Mouse (Mus musculus) ZHBTc4 (cell line): ENCODE results near the gene Maml3.

Source experiments
- DNase-seq: peaks from one replicate; pipeline ENCODE4 v3.0.0-alpha.2; 2011; ENCODE audit warnings: low read depth, low spot score

Gene Maml3

GRCm38 (mm10) chr3:52104636-52105151 is at the start of gene Maml3:
Gene Maml3, minus strand, starts transcription at chr3:52105076.
- peak; percentile 93 for DNase-seq

DNA sequence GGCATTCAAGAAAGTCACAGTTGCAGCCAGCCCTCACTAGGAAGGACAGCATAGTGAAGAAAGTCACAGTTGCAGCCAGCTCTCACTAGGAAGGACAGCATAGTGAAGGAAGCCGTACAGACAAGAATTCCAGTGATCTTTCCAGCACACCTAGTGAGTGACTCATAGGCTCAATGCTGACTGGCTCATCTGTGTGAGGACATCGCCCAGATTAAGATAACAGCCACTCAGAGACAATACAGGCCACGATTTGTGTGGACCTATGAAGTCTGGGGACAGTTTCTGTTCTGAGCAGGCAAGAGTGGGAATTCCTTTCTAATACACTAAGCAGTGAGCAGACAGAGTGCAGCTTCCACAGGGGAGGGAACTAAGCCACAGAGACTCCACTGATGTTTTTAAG is 46.3 kb upstream of the Maml3 start:
- DNase-seq, result no peak

GRCm38 (mm10) chr3:52148301-52148700 is 43.4 kb upstream of the Maml3 start:
- DNase-seq, result no peak

DNA sequence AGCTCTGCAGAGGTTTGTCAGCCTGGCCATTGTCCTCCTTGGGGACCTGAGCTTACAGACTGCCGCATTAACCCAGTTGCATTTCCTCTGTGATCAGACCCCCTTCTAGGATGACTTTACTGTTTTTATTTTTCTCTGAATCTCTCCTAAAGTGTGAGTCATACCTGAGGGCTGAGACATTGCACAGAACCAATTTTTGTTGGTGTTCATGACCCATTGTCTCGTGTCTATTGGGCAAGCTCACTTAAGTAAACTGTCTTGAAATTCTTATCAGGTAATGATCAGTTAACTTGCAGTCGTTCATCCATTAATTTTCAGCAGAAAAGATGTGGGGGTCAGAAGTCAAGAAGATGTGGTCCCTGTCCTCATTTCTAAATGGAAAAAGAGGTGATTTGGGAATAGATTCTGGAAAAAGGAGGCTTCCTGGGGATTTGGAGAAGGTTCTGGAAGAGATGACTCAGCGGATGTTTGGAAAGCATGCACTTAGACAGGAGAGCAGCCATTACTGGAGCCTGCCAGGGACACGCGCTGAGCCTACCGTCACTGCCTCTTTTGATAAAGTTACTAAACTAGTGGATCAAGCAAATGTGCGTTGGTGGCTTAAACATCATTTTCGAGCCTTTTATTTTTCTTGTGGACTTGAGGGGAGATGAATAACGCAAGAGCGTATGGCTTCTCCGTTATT is 40.0 kb upstream of the Maml3 start:
- no peak for DNase-seq

DNA sequence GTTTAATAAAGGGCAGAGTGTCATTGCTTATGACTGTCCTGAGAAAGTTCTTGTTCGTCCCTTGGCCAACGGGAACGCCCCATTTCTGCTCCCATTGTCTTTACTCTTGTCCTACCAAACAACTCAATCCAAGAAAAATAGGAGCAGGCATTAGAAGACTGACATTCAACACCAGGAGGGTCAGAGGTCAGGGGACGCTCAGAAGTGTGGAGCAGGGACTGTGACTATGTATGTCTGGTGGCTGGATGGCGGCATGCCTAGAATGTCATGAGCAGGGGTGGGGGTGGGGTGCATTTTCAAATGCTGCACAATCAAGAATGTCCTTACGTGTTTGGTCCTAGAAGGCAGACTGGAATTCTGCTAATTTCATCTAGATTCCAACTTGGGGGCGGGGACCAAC is 38.1 kb upstream of the Maml3 start:
- DNase-seq, result no peak

DNA sequence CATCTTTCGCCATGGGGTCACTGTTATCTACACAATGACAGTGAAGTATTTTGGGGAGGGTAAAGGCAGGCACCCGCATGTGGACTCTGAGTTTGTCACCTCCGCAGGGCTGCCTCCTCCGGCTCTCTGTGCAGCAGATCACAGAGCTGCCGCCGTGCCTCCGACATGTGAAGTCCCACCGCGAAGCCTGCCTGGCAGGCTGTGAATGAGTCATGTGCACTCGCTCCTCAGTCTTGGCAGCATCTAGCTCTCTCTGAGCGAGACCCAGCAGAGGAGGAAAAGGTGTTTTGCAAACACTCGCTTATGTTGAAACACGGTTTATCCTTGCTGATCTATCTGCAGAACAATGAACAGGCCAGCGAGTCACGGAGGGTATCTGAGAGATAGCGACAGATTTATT is 35.3 kb upstream of the Maml3 start:
- DNase-seq, result no peak

- no peak for DNase-seq
Observed at GRCm38 (mm10) chr3:52125421-52125820, 20.5 kb upstream of the Maml3 start.

GRCm38 (mm10) chr3:52120858-52121257 is 16.0 kb upstream of the Maml3 start:
- DNase-seq, result no peak

DNA sequence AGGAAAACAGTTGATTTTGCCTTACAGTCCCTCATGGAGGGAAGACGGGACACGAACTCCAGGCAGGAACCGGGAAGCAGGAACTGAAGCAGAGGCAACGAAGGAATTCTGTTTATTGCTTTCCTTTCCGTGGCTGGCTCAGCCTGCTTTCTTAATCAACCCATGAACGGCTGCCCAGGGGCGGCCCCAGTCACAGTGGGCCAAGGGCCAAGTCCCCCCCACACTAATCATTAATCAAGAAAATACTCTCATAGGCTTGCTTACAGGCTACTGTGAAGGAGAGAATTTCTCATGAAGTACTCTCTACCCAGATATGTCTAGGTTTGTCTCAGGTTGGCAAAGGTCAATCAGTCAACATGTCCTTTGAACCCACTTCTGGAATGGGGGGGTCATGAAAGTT is 14.3 kb upstream of the Maml3 start:
- DNase-seq, result no peak

DNA sequence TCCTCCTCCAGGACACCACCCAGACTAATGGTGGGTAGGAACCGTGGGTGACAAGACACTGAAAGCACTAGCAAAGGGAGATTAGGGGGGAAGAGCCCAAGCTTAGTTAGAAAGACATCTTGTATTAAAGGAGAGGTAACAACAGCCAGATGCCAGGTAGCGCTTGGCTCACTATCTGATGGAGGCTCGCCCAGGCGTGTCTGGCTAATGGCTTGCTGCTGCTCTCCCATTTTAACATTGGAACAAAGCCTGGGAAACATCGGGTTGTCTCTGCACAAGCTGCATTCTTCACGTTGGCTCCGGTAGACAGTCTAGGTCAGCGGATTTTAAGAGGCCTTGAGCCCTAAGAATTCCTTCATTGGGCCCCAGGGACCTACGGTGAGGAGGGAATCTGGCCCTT is 10.5 kb upstream of the Maml3 start:
- no peak for DNase-seq

DNA sequence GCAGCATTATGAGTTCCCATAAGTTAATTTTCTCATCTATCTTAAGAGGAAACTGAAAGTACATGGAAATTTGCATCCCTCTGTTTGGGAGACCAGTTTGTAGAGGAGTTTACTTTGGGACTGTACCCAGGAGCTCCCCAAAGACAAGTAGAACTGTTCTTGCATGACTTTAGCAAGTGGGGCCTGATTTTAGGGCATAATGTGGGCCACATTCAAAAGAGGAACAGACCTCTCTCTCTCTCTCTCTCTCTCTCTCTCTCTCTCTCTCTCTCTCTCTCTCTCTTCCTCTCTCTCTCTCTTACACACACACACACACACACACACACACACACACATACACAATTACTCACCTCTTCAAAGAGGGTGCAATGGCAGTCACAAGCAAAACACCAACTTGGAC is 3.2 kb upstream of the Maml3 start:
- DNase-seq, result no peak

GRCm38 (mm10) chr3:52105156-52105555 is 280 bp upstream of the Maml3 start:
- DNase-seq, result no peak

- no peak for DNase-seq
Observed at GRCm38 (mm10) chr3:52104208-52104607, 668 bp downstream of the Maml3 start.

DNA sequence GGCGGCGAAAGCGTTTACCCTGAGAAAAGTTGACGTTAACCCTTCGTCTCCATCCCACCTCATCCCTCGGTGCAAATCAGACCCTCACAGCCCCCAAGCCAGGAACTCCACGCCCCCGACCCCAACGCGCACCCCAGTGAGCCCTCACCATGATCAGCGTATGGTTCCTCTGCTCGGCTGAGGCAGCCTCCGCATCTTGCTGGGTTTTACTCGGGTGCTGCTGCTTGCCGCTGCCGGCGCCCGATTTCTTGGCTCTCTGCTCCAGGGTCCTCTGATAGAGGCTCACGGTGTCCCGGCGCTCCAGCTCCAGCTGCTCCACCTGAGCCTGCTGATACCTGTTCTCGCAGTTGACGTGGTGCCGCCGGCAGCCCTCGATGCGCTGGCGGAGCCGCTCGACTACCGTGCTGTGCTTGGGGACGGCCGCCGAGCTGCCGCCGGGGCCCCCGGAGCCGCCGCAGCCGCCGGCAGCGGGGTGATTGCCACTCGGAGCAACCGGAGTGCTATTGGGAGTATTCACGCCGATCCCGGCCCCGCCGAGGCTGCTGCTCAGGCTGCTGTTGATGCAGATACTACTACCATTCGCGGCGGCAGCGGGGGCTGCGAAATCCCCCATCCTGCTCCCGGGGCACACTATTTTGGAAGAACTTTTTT is 1.2 kb downstream of the Maml3 start:
- DNase-seq, result peak; percentile 58

- DNase-seq, result peak; percentile 96
Observed at GRCm38 (mm10) chr3:52102601-52103530, 2.0 kb downstream of the Maml3 start.

GRCm38 (mm10) chr3:52101977-52102600 is 2.8 kb downstream of the Maml3 start:
- peak; percentile 94 for DNase-seq

GRCm38 (mm10) chr3:52101401-52101976 is 3.4 kb downstream of the Maml3 start:
- DNase-seq, result no peak

GRCm38 (mm10) chr3:52100926-52101325 is 4.0 kb downstream of the Maml3 start:
- no peak for DNase-seq

- DNase-seq, result no peak
Observed at GRCm38 (mm10) chr3:52100306-52100705, 4.6 kb downstream of the Maml3 start.

DNA sequence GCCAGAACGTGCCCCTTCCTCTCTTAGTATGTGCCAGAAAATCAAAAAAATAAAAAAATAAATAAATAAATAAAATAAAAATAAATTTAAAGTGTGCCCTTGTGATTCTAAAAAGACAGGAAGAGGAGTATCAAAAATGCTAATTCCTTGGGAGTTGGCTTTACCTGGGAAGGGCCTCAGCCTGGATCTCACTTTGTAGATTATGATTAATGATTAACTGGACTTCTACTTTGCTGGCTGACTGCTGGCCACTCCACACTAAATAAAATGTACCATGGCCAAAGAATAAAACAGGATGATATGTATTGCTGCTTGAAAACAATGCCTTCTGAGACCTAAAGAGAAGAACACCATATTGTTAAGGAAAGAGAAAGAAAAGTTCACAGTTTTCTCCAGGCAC is 5.6 kb downstream of the Maml3 start:
- no peak for DNase-seq

GRCm38 (mm10) chr3:52091261-52091797 is 13.5 kb downstream of the Maml3 start:
- DNase-seq, result no peak
